Mouse (Mus musculus) forebrain, postnatal 0 days (tissue): ENCODE data around the gene Adcy9. TPM values are rescaled to one million over a fixed set of nuclear protein-coding genes. Genes with fewer than 3 reads are reported as not detected.

Experiments used
- ATAC-seq: fragments of 200-750 bp; cut with Nextera tagmentation; 2 replicates; pipeline ENCODE4 v1.8.0; 2017; ENCODE audit warnings: mild to moderate bottlenecking, moderate library complexity
- DNase-seq: peaks from one replicate; pipeline ENCODE4 v3.0.0-alpha.2; 2015
- H3K27ac ChIP-seq: fragments of 300-500 bp; sonication (generic); 2 replicates; pipeline ENCODE4 v1.5.1; 2014; ENCODE audit warnings: low read depth, mild to moderate bottlenecking, antibody characterized with exemption, low read length, moderate library complexity, mixed read lengths
- H3K27me3 ChIP-seq: fragments of 300-500 bp; sonication (generic); 2 replicates; pipeline ENCODE4 v1.6.1; 2014; ENCODE audit warnings: mild to moderate bottlenecking, low read length, mixed read lengths; ENCODE audit not compliant: insufficient read depth
- H3K36me3 ChIP-seq: fragments of 300-500 bp; sonication (generic); 2 replicates; pipeline ENCODE4 v1.6.1; 2014; ENCODE audit warnings: mild to moderate bottlenecking, moderate library complexity; ENCODE audit not compliant: insufficient read depth
- H3K4me1 ChIP-seq: fragments of 300-500 bp; sonication (generic); 2 replicates; pipeline ENCODE4 v1.6.1; 2014; ENCODE audit warnings: antibody characterized with exemption; ENCODE audit not compliant: insufficient read depth
- H3K4me2 ChIP-seq: fragments of 300-500 bp; sonication (generic); 2 replicates; pipeline ENCODE4 v1.6.1; 2014; ENCODE audit warnings: low read depth, mild to moderate bottlenecking, moderate library complexity
- H3K4me3 ChIP-seq: fragments of 300-500 bp; sonication (generic); 2 replicates; pipeline ENCODE4 v1.5.1; 2014; ENCODE audit warnings: low read depth, low read length, mixed read lengths
- H3K9ac ChIP-seq: fragments of 300-500 bp; sonication (generic); 2 replicates; pipeline ENCODE4 v1.6.1; 2014; ENCODE audit warnings: mild to moderate bottlenecking
- H3K9me3 ChIP-seq: fragments of 300-500 bp; sonication (generic); 2 replicates; pipeline ENCODE4 v1.6.1; 2016; ENCODE audit warnings: low read length
- CTCF ChIP-seq: sonication (generic); IDR thresholded peaks from 2 replicates; pipeline ENCODE4 v1.5.1; 2016; ENCODE audit warnings: antibody characterized with exemption, control low read depth, low read depth
- WGBS: fragments of 180-500 bp; shearing (Covaris S2); extraction: QIAGEN DNeasy Blood & Tissue Kit; methylation state at CpG from one replicate; pipeline ENCODE4 v1.1.7; 2014; 5-methylcytosine and 5-hydroxymethylcytosine counted together
- polyA plus RNA-seq: library from polyadenylated mRNA; unstranded; fragments of >200 nt; fragmentation: Nextera tagmentation; extraction: Ambion mirVana; gene quantifications from 2 replicates; pipeline ENCODE4 v1.2.1, GENCODE M21; 2015
- total RNA-seq: library from RNA; depleted of rRNA; stranded (reverse); fragments of >200 nt; gene quantifications from 2 replicates; pipeline ENCODE4 v1.2.3, GENCODE M21; 2014

Gene Adcy9
- total and polyA plus RNA-seq, 2 experiments from 2014 or later: 3.8 to 19.9 TPM

GRCm38 (mm10) chr16:4418776-4419545 lies 1.3 kb downstream of the Adcy9 start:
- Histone ChIP-seq H3K4me3 (peak overlapping the region; percentile 82), H3K36me3 (no peaks in the 10 kb centered on the region), H3K27me3 (no peaks in the 10 kb centered on the region), H3K4me1 (peaks cover 41% of the 10 kb centered on the region), H3K9me3 (no peaks in the 10 kb centered on the region), H3K4me2 (peak overlapping the region; percentile 91), H3K27ac (peak overlapping the region; percentile 85), H3K9ac (peak overlapping the region; percentile 77)
- ATAC-seq (peak; percentile 5; the same call in 1 of the 2 replicates), DNase-seq (peak; percentile 21)
- no peak for TF ChIP-seq CTCF
- 19% methylated on average over 32 of the region's 32 CpGs for WGBS

- Histone ChIP-seq H3K27ac (no peak overlapping the region), H3K4me2 (peak overlapping the region; percentile 91), H3K36me3 (no peaks in the 10 kb centered on the region), H3K27me3 (no peaks in the 10 kb centered on the region), H3K9me3 (no peaks in the 10 kb centered on the region), H3K4me3 (peak overlapping the region; percentile 7; the same call in 1 of the 2 replicates), H3K4me1 (peaks cover 48% of the 10 kb centered on the region), H3K9ac (no peak overlapping the region)
- 92% methylated on average over 11 of the region's 11 CpGs for WGBS
- no peak for TF ChIP-seq CTCF
- ATAC-seq (no peak), DNase-seq (no peak)
These were observed 2.2 kb downstream of the Adcy9 start for GRCm38 (mm10) chr16:4418072-4418471.

GRCm38 (mm10) chr16:4417455-4417854 lies 2.8 kb downstream of the Adcy9 start:
- no peaks in the 10 kb centered on the region for H3K9me3 ChIP-seq
- no peaks in the 10 kb centered on the region for H3K27me3 ChIP-seq
- no peak for ATAC-seq
- peaks cover 48% of the 10 kb centered on the region for H3K4me1 ChIP-seq
- TF ChIP-seq CTCF: no peak
- H3K9ac ChIP-seq: no peak overlapping the region
- WGBS: 80% methylated on average over 7 of the region's 7 CpGs
- DNase-seq: no peak
- H3K4me3 ChIP-seq: peak overlapping the region; percentile 7; the same call in 1 of the 2 replicates
- peak overlapping the region; percentile 91 for H3K4me2 ChIP-seq
- H3K36me3 ChIP-seq: no peaks in the 10 kb centered on the region
- no peak overlapping the region for H3K27ac ChIP-seq

- WGBS: 66% methylated on average over 8 of the region's 8 CpGs
- DNase-seq (no peak), ATAC-seq (no peak)
- H3K4me3 ChIP-seq: peak overlapping the region; percentile 18
- H3K9ac ChIP-seq: no peak overlapping the region
- H3K27ac ChIP-seq: no peak overlapping the region
- H3K4me1 ChIP-seq: peaks cover 48% of the 10 kb centered on the region
- no peak for TF ChIP-seq CTCF
- no peaks in the 10 kb centered on the region for H3K9me3 ChIP-seq
- H3K36me3 ChIP-seq: no peaks in the 10 kb centered on the region
- H3K4me2 ChIP-seq: peak overlapping the region; percentile 91
- H3K27me3 ChIP-seq: no peaks in the 10 kb centered on the region
These were observed 5.3 kb downstream of the Adcy9 start for GRCm38 (mm10) chr16:4414881-4415585.

- Histone ChIP-seq H3K4me2 (peak overlapping the region; percentile 91), H3K9ac (no peak overlapping the region), H3K4me3 (no peak overlapping the region), H3K27ac (no peak overlapping the region), H3K9me3 (no peaks in the 10 kb centered on the region), H3K27me3 (no peaks in the 10 kb centered on the region), H3K36me3 (no peaks in the 10 kb centered on the region), H3K4me1 (peaks cover 48% of the 10 kb centered on the region)
- 58% methylated on average over 9 of the region's 9 CpGs for WGBS
- DNase-seq (no peak), ATAC-seq (no peak)
- TF ChIP-seq CTCF: no peak
These were observed 6.1 kb downstream of the Adcy9 start for GRCm38 (mm10) chr16:4413988-4414880.

GRCm38 (mm10) chr16:4413301-4413700 lies 7.0 kb downstream of the Adcy9 start:
- Histone ChIP-seq H3K4me1 (peaks cover 43% of the 10 kb centered on the region), H3K36me3 (no peaks in the 10 kb centered on the region), H3K9me3 (no peaks in the 10 kb centered on the region), H3K9ac (no peak overlapping the region), H3K4me3 (no peak overlapping the region), H3K27me3 (no peaks in the 10 kb centered on the region), H3K4me2 (no peak overlapping the region), H3K27ac (no peak overlapping the region)
- no peak for TF ChIP-seq CTCF
- DNase-seq (no peak), ATAC-seq (no peak)
- 40% methylated on average over 14 of the region's 14 CpGs for WGBS
